Mouse (Mus musculus) retina, postnatal 7 days (tissue): ENCODE results near the gene Rpl4.
A peak's percentile ranks its signal among the peaks of the same experiment; 100 is the strongest.
"Not testable (repeated sequence)": the region's sequence is repeated elsewhere in the genome, so short reads cannot be mapped to it uniquely, and the experiment has no call there.

Experiments used
- DNase-seq: peaks from one replicate; pipeline ENCODE4 v3.0.0-alpha.2; 2012; ENCODE audit warnings: low read depth, low spot score

Gene Rpl4

DNA sequence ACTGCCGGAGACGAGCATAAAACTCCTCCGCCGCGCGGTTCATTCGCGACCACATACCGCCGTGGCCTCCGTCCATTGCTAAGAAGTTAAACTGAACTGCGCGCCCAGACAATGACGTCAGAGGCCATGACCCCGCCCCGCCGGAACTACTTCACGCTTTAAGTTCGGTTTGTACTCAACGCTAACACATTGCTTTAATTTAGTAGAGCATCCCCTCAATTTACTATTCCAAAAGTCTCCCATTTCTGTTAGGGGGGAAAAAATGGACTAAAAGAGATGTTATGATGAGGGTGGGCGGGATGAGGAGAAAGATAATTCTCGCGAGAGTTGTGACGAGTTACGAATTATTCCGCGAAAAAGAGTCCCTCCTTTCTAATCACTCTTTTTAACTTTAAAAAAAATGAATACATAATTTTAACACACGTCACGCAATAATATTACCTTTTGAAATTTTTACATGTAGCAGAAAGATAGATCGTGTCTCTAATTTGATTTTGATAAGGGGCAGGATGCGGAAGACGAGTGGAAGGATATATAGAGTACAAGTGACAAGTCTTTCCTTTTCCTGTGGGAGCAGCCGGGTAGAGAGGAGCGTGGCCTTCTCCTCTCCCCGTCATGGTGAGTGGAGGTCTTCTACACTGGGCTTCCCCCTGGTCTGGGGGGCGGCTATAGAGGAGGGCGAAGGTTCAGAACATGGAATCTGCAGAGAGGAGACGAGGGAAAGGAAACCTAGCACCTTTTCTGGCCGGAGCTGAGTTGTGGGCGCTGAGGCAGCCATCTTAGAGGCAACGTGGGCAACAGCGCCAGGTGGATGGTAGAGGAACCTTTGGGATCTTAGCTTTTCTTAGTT is at the start of gene Rpl4, which contains the start of gene Zwilch:
Gene Rpl4 (plus strand): TSS at position 560 of the 850 bp plus-strand sequence.
Gene Zwilch (minus strand): TSS at position 289 of the 850 bp plus-strand sequence.
- peak; percentile 93 for DNase-seq

DNA sequence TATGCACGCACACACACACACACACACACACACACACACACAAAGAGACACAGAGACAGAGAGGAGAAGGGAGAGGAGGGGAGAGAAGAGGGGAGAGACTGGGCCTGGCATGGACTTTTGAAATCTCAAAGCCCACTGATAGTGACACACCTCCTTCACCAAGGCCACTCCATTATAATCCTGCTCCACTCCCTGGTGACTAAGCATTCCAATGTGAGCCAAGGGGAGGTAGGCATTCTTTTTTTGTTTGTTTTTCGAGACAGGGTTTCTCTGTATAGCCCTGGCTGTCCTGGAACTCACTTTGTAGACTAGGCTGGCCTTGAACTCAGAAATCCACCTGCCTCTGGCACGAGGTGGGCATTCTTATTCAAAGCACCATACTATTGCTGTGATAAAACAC is 48.3 kb upstream of the Rpl4 start:
- not testable (repeated sequence) for DNase-seq

DNA sequence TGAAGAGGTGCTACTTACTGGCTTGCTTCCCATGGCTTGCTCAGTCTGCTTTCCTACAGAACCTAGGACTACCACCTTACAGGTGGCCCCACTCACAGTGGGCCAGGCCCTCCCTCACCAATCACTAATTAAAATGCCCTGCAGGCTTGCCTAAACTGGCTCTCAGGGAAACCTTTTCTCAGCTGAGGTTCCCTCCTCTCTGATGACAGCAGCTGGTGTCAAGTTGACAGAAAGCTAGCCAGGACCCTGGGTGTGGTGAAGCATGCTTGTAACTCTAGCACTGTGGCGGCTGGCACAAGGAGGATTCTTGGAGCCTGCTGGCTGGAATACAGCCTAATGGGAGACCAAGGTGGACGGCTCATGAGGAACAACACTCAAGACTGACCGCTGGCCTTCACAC is 47.9 kb upstream of the Rpl4 start:
- DNase-seq, result no peak

- no peak for DNase-seq
These were observed 47.1 kb upstream of the Rpl4 start for GRCm38 (mm10) chr9:64126121-64126520.

DNA sequence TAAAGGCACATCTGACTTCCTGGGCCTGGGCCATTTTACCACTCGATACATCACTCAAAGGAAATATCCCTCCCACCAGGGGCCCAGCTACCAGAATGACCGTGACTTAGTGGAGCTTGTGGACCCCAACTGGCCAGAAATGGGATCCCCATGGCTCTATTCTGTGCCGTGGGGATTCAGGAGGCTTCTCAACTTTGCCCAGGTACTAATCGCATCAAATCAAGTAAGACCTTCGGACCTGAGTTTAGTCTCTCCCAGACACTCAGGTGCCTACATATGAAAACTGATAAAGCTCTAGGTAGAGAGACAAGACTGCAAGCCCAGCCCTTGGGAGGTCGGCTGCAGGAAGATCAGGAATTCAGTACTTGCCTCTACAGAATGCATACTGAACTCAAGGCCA is 41.6 kb upstream of the Rpl4 start:
- DNase-seq, result no peak

GRCm38 (mm10) chr9:64138896-64139295 is 34.3 kb upstream of the Rpl4 start:
- DNase-seq, result peak; percentile 30

DNA sequence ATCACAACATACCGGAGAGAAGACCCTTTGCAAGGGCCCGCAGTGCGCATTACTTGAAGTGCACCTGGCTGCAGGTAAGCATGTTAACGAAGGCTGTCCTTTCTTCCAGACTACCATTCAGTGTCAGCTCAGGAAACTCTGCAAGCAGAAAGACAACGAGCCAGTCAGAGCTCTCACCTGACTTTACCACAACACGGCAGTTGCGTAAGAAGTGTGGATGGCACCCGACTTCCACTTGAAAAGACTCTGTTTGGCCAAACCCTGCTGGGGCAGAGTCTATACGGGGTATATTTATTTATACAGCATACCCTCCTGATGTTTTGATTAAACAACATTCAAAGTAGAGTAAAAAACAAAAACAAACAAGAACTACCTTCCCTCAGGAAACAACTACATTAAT is 33.3 kb upstream of the Rpl4 start:
- no peak for DNase-seq

DNA sequence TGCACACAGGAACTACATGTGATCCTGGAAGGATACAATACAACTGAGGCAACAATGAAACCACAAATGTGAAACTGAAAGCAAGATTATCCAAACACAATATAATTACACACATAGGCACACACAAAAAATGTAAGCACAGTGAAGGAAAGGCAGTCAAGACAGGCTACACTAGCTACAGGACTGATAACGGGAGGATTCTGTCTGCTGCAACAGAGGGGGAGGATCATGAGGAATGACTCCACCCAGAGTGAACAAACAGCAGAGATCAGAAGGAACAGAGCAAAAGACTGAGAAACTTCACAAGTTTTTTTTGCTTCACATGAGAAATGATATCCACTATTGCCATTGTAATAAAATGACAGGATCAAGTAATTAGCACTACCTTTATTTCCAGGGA is 16.5 kb upstream of the Rpl4 start:
- no peak for DNase-seq

DNA sequence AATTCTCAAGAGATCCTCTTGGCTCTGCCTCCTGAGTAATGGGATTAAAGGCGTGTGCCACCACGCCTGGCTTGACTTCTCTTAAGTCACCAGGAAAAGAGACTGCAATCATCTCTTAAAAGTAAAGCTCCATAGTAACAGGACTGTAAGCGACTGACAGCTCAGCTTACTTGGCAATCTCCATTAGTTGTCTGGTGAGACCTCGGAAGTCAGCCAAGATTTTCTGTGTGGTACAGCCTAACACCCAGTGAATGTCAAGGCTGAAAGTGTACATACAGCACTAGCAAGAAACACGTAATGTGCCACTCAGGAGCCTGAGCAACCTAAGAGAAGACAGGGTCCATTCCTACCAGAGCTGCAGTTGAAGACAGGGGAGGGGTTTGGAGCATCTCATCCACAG is 12.7 kb upstream of the Rpl4 start:
- DNase-seq, result no peak

DNA sequence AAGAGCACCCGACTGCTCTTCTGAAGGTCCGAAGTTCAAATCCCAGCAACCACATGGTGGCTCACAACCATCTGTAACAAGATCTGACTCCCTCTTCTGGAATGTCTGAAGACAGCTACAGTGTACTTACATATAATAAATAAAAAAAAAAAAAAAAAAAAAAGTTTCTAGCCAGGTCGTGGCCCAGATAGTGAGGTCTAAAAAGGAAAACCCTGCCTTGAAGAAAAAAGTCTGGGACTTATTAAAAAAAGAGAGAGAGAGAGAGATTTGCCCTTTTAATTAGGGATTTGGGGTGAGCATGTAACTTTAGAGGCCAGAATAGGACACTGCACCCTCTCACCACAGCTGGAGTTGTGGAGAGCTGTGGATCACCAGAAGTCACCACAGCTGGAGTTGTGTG is 3.2 kb upstream of the Rpl4 start:
- not testable (repeated sequence) for DNase-seq

GRCm38 (mm10) chr9:64172145-64172815 is 895 bp upstream of the Rpl4 start:
- DNase-seq, result no peak

DNA sequence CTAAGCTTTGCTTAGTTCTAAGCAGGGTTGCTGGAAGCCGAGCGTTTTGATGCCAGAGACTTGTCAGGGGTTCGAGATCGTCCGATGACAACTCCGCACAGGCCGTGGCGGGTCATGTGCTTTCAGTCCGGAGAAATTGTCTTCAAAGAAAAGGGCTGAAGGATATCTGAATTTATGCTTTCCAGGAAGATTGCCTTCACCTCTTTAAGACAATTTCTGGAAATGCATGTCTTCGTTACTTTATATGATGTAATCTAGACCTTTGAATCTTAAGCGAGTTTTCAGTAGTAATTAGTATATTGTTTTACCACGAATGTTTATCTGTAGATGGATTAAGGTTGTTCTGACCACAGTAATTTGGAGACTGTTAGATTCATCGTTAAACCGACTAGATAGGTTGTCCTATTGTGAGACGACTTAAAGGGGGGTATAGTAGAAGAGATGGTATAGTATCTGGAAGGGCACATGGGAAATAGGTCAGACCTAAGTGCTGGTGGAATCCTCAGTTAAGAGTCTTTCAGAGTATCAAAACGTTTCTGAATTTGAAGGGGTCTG is 568 bp downstream of the Rpl4 start:
- DNase-seq, result no peak

DNA sequence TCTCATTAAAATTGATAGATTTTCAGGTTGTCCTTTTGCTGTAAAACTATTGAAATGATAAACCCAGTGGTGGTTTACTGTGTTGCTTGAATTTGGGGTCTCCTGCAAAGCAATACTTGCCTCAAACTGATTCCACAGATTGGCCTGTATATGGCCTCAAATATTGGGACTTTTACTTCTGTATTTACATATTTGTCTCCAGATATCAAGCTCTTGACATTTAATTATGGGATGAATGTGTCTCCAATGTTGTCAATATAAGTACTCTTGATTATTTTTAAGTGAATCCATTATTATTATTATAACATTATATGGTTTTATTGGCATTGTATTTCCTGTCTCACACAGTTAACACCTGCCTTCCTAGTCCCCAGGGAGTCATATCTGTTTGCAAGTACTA is 1.2 kb downstream of the Rpl4 start:
- no peak for DNase-seq

- DNase-seq, result no peak
These were observed 1.6 kb downstream of the Rpl4 start for GRCm38 (mm10) chr9:64174766-64175165.

- no peak for DNase-seq
These were observed 2.2 kb downstream of the Rpl4 start for GRCm38 (mm10) chr9:64175378-64175777.

DNA sequence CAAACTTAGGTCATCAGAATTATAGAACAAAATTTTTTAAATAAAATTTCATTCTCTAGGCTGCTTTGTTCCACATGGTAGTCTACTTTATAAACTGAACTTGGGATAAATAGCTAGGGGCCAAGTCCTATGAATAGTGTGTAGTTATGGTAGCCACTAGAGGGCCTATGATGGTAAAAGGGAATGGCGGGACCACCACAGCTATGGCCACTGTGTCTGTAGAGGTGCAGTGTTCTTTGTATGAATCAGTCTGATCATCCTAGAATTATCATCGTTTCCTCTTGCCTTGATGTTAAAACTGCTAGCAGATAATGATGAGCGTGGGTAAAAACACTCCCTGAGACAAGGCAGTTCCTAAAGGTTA is 5.4 kb downstream of the Rpl4 start:
- DNase-seq, result no peak

- DNase-seq, result peak; percentile 89
These were observed 5.9 kb downstream of the Rpl4 start, which contains the start of gene Snapc5 for GRCm38 (mm10) chr9:64178974-64179646. Gene Snapc5, plus strand, starts transcription at chr9:64179274.

GRCm38 (mm10) chr9:64183295-64183694 is 10.1 kb downstream of the Rpl4 start:
- not testable (repeated sequence) for DNase-seq

DNA sequence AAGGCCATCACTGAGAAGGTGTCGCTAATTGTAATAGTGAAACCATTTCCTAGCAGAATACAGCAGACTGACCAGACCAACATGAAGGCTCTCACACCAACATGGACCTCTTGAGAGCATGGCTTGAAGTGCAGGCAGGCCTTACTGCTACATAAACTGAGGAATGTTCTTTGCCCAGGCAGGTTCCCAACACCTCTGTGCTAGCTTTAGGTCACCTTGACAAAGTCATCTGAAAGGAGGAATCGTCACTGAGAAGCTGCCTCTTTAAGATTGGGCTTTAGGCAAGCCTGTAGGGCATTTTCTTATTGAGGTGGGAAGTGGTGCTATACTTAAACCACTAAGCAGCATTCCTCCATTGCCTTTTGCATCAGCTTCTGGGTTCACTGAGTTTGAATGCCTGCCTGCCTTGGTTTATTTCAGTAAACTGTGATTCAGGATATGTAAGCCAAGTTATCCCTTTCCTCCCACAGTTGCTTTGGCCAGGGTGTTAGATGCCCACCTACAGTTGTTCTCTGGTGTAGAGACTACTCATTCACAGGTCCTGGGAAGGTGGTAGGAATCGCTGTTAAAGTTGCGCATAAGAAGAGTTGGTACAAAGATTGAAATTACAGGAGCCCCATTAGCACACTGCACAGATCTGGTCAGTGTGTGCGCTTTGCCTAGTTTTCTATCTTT is 11.1 kb downstream of the Rpl4 start:
- no peak for DNase-seq

DNA sequence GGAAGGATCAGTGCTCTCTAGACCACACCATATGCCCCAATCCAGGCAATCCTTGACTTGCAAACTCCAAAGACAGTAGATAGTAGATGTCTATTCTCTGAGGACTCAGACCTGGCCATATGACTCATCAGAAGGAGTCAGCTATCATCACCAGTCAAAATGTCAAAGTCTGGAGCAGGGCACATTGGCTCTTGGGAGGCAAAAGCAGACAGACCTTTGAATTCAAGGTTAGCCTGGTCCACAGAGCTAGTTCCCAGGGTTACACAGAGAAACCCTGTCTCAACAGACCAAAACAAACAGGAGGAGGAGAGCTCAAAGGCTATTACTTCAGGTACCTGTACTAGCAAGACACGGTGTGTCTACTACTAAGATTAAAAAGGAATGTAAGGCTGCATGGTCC is 20.7 kb downstream of the Rpl4 start:
- no peak for DNase-seq

DNA sequence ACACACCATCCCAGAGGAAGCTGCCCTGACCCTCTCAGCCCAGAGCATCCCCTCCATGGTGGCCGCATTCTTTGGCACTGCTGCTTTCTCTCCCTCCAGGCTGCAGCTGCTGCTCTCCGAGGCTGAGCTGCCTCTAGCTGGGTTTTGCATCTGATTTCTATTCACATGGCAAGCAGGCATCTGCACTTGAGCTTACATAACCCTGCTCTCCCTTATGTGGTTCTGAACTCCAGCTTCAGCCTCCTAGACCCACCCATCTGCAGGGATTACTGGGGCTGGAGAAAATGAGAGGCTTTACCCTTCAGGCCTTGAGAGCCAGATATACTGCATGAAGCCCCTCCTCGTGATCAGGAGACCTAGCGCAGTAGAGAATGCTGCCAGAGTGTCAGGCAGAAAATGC is 22.4 kb downstream of the Rpl4 start:
- DNase-seq, result no peak

GRCm38 (mm10) chr9:64197524-64197923 is 24.3 kb downstream of the Rpl4 start:
- DNase-seq, result no peak
